Mouse (Mus musculus) yolk sac, embryonic 10.5 days (tissue): ENCODE data around the gene Vasp.
"Not testable (repeated sequence)": the region's sequence is repeated elsewhere in the genome, so short reads cannot be mapped to it uniquely, and the experiment has no call there.

Experiments
- DNase-seq: peaks from one replicate; pipeline ENCODE4 v3.0.0-alpha.2; 2017; ENCODE audit warnings: low spot score

The Vasp gene

GRCm38 (mm10) chr7:19303770-19304169 lies 32.2 kb upstream of the Vasp start:
- DNase-seq = no peak

GRCm38 (mm10) chr7:19303046-19303305 lies 31.4 kb upstream of the Vasp start:
- no peak for DNase-seq

- DNase-seq = no peak
Observed at GRCm38 (mm10) chr7:19302264-19303045, 30.8 kb upstream of the Vasp start.

- DNase-seq = no peak
Observed at GRCm38 (mm10) chr7:19301461-19302263, 30.0 kb upstream of the Vasp start.

GRCm38 (mm10) chr7:19300501-19301421 lies 29.1 kb upstream of the Vasp start:
- peak; percentile 78 for DNase-seq

GRCm38 (mm10) chr7:19299194-19299593 lies 27.6 kb upstream of the Vasp start:
- no peak for DNase-seq

- DNase-seq = no peak
Observed at GRCm38 (mm10) chr7:19297794-19298193, 26.2 kb upstream of the Vasp start.

GRCm38 (mm10) chr7:19297034-19297433 lies 25.4 kb upstream of the Vasp start:
- DNase-seq = no peak

GRCm38 (mm10) chr7:19295503-19296185 lies 24.0 kb upstream of the Vasp start:
- peak; percentile 85 for DNase-seq

GRCm38 (mm10) chr7:19290969-19291596 lies 19.5 kb upstream of the Vasp start:
- peak; percentile 45 for DNase-seq

- DNase-seq = no peak
Observed at GRCm38 (mm10) chr7:19284763-19285162, 13.1 kb upstream of the Vasp start.

- DNase-seq = no peak
Observed at GRCm38 (mm10) chr7:19283406-19283804, 11.8 kb upstream of the Vasp start.

- DNase-seq = peak; percentile 62
Observed at GRCm38 (mm10) chr7:19282791-19283405, 11.3 kb upstream of the Vasp start.

GRCm38 (mm10) chr7:19282385-19282784 lies 10.8 kb upstream of the Vasp start, which contains the start of gene Rtn2:
Rtn2 (plus strand) TSS chr7:19282624.
- DNase-seq = peak; percentile 88

- not testable (repeated sequence) for DNase-seq
Observed at GRCm38 (mm10) chr7:19281680-19282304, 10.2 kb upstream of the Vasp start.

- no peak for DNase-seq
Observed at GRCm38 (mm10) chr7:19279581-19280114, 8.0 kb upstream of the Vasp start, which contains the start of gene Ppm1n. Ppm1n (minus strand) TSS chr7:19280064.

GRCm38 (mm10) chr7:19279052-19279451 lies 7.4 kb upstream of the Vasp start:
- DNase-seq = no peak

GRCm38 (mm10) chr7:19276253-19276652 lies 4.6 kb upstream of the Vasp start:
- no peak for DNase-seq

- peak; percentile 93 for DNase-seq
Observed at GRCm38 (mm10) chr7:19272173-19272764, 652 bp upstream of the Vasp start.
